Mouse (Mus musculus): Measurements from ENCODE around the gene Mettl7a1.
"Not testable (repeated sequence)": the region's sequence is repeated elsewhere in the genome, so short reads cannot be mapped to it uniquely, and the experiment has no call there.

The Mettl7a1 gene

DNA sequence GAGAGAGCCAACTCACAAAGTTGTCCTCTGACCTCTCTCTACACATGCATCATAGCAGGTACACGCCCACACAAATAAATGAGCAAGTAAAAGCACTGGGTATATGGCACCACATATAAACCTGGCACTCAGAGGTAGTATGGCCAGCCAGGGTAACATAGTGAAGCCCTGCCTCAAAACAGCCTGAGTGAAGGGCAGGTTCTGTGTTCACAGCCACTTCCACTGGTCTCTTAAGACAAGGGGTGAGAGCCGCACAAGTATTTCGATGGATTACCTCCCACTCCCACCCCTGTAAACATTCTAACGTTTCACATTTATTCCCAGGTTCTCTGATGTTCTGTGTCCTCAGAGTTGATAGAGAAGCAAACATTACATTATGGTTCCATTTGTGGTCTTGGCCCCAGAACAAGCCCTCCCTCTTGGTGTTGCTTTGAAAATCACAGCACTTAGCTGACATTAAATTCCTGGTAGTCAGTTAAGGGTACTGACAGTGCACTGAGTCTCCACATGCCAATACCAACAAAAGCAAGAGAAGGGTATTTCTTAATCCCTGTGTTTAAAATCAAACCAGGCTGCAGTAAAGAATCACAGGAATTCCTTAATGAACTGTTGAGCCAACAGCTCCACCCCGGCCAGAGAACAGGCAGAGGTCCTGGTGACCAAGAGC is 37.5 kb downstream of the Mettl7a1 start:
- DNase-seq (ENCODE audit: low spot score in 2 of 2) = not testable (repeated sequence)

- no peak for DNase-seq (ENCODE audit: low spot score in 2 of 2)
Observed at GRCm38 (mm10) chr15:100345484-100345883, 41.5 kb downstream of the Mettl7a1 start.

- DNase-seq (ENCODE audit: low spot score in 2 of 2) = no peak
Observed at GRCm38 (mm10) chr15:100346761-100347160, 42.8 kb downstream of the Mettl7a1 start.

GRCm38 (mm10) chr15:100349496-100349895 is 45.6 kb downstream of the Mettl7a1 start:
- DNase-seq (ENCODE audit: low spot score in 2 of 2) = no peak

DNA sequence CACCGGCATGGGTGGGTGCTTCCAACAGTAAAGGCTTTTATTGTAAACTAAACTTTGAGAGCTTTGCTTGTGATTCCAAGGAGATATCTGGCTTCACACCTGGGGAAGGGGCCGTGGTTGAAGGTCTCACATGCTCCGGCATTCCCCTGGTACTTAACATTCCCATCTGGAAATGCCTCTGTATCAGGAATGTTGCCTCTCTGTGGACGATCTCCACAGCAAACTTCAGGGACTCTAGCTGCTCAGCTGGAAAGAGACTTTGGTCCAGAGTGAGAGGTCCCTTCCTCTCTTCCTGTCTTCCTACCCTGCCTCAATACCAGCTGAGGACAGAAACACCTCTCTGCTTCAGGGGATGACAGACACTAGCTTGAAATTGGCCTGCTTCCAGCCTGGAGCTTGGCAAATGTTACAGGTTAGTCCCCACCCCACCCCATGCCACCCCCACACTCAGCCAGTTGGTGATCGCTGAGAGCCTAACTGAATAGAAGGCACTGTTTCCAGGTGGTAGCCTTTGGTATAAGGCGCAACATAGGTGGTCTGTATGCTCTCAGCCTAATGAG is 47.6 kb downstream of the Mettl7a1 start:
- DNase-seq (ENCODE audit: low spot score in 2 of 2) = no peak

DNA sequence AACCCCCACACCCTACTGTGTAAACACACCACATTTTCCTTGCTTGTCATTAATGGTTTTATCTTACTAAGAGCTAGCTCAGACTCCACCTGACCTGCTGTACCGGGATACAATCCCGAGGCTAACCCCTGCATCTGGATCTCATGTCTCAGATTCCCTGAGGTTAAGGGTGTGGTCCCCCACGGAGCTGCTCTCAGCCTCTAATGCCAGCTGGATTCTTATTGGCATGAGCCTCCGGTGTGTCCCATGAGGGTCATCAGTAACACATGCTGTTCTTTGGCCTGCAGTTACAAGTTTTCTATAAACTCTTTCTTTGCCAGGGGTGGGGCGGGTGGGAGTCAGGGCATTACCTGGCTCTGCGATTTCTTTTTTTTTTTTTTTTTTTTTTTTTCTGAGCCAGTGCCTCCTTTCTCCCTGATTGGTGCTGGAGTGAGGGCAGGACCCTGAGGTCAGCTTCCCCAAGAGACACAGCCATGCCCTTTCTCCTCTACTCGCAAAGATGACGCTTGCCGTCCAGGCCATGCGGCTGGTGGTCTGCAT is 48.8 kb downstream of the Mettl7a1 start, which contains the start of the genes Methig1 and Mettl7a2:
Methig1 (plus strand) TSS at position 439 of the 540 bp plus-strand sequence.
Mettl7a2 (plus strand) TSS at position 490 of the 540 bp plus-strand sequence.
- no peak for DNase-seq (ENCODE audit: low spot score in 2 of 2)

GRCm38 (mm10) chr15:100353399-100353798 is 49.5 kb downstream of the Mettl7a1 start:
- DNase-seq (ENCODE audit: low spot score in 2 of 2) = not testable (repeated sequence)

- DNase-seq (ENCODE audit: low spot score in 2 of 2) = no peak
Observed at GRCm38 (mm10) chr15:100355876-100356275, 51.9 kb downstream of the Mettl7a1 start.

GRCm38 (mm10) chr15:100364242-100364641 is 60.3 kb downstream of the Mettl7a1 start, which contains the start of gene Higd1c:
Higd1c (plus strand) TSS chr15:100364542.
- DNase-seq (ENCODE audit: low spot score in 2 of 2) = no peak

DNA sequence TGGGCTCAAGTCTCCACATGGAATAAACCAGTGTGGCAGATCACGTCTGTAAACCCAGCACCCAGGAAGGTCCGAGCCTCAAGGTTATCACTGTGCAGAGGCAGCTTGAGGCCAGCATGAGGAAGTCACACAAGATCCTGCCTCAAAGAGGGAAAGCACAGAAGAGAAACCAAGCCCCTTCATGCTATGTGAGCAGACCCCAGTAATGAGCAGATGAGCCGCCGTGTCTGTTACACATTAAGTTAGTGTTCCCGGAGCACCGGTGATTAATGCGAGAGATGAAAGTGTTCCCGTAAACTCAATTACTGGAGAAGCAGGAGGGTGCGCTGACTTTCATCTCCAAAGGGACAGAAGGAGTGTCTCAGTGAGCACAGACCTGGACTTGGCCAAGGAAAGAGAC is 62.0 kb downstream of the Mettl7a1 start:
- DNase-seq (ENCODE audit: low spot score in 2 of 2) = not testable (repeated sequence)

DNA sequence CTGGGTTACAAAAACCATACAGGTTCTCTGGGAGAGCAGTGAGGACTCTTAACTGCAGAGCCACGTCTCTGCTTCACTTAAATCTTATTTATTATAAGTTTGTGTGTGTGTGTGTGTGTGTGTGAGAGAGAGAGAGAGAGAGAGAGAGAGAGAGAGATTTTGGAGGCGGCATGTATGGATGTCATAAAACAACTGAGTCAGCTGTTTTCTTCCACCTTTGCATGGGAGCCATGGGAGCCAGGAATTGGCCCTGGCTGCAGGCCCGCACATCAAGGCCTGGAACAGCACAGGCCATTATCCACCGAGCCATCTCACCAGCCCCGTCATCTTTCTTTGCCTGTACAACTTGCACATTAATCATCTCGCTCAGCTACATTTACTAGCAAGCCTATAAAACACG is 63.2 kb downstream of the Mettl7a1 start:
- DNase-seq (ENCODE audit: low spot score in 2 of 2) = no peak

DNA sequence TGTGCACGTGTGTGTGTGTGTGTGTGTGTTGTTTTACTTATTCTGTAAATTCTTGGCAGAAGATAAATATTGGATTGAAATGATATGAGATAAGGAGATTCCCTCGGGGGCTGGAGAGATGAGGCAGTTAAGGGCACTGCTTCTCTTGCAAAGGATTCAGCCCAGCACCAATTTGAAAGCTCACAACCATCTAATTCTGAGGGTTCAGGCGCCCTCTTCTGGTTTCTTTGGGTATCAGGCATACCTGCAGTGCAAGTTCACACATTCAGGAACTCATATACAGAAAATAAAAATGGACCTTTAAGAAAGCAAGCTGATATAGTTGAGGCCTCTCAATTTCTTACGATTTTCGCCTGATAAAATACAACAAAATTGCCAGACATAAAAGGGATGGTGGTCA is 71.1 kb downstream of the Mettl7a1 start:
- DNase-seq (ENCODE audit: low spot score in 2 of 2) = peak; percentile 24 to 29

GRCm38 (mm10) chr15:100377847-100378505 is 74.0 kb downstream of the Mettl7a1 start:
- DNase-seq (ENCODE audit: low spot score in 2 of 2) = not testable (repeated sequence)
